Mouse (Mus musculus) testis, adult 10 weeks (tissue): ENCODE measurements around the gene Gtsf2. TPM values are rescaled to one million over a fixed set of nuclear protein-coding genes. Genes with fewer than 3 reads are reported as not detected.

ENCODE experiments used
- polyA plus RNA-seq: library from polyadenylated mRNA; stranded (reverse); fragments of 350-450 nt; fragmentation: Illumina TruSeq; extraction: RNeasy Lipid Tissue Mini Kit (QIAGEN cat#74804); gene quantifications from one replicate; pipeline ENCODE4 v1.2.3, GENCODE M21; 2014; ENCODE audit warnings: low read depth, low replicate concordance

Gtsf2 gene
- 396 TPM for polyA plus RNA-seq

GRCm38 (mm10) chr15:103448369-103448768 is at the start of gene Gtsf2:
TSS of gene Gtsf2 (minus strand) at chr15:103448469.

GRCm38 (mm10) chr15:103453551-103454218 is 5.4 kb upstream of the Gtsf2 start, which contains the start of gene Nckap1l:
TSS of gene Nckap1l (plus strand) at chr15:103453794.

GRCm38 (mm10) chr15:103430241-103430640 is 18.0 kb downstream of the Gtsf2 start, which contains the start of gene Gtsf1:
TSS of gene Gtsf1 (minus strand) at chr15:103430470.

Other genes starting within 250 kb of the Gtsf2 start
- 103 TPM for gene Cbx5, start 208.7 kb downstream of the Gtsf2 start, polyA plus RNA-seq
- gene Hnrnpa1, start 208.0 kb downstream of the Gtsf2 start, polyA plus RNA-seq = 109 TPM
- 0.77 TPM for gene Nfe2, start 190.1 kb downstream of the Gtsf2 start, polyA plus RNA-seq
- gene Copz1, start 175.8 kb downstream of the Gtsf2 start, polyA plus RNA-seq = 37.7 TPM
- not detected for gene Gpr84, start 137.9 kb downstream of the Gtsf2 start, polyA plus RNA-seq
- gene Zfp385a, start 108.4 kb downstream of the Gtsf2 start, polyA plus RNA-seq = 0.67 TPM
- gene Itga5, start 81.7 kb downstream of the Gtsf2 start, polyA plus RNA-seq = not detected
- gene Gtsf1, start 18.0 kb downstream of the Gtsf2 start, polyA plus RNA-seq = 668 TPM
- gene Nckap1l, start 5.3 kb upstream of the Gtsf2 start, polyA plus RNA-seq = 87.4 TPM
- 1.4 TPM for gene Pde1b, start 54.6 kb upstream of the Gtsf2 start, polyA plus RNA-seq
- not detected for gene Ppp1r1a, start 89.5 kb upstream of the Gtsf2 start, polyA plus RNA-seq
- gene Glycam1, start 116.6 kb upstream of the Gtsf2 start, polyA plus RNA-seq = not detected